Mouse (Mus musculus) midbrain, postnatal 0 days (tissue): ENCODE data around the gene Vps37c. TPM values are rescaled to one million over a fixed set of nuclear protein-coding genes. Genes with fewer than 3 reads are reported as not detected.

Source experiments
- ATAC-seq: fragments of 200-750 bp; cut with Nextera tagmentation; 2 replicates; pipeline ENCODE4 v1.8.0; 2017; ENCODE audit warnings: moderate number of reproducible peaks, mild to moderate bottlenecking, moderate TSS enrichment, moderate library complexity; ENCODE audit not compliant: low FRiP score
- DNase-seq: peaks from one replicate; pipeline ENCODE4 v3.0.0-alpha.2; 2015; ENCODE audit warnings: low spot score
- H3K27ac ChIP-seq: fragments of 300-500 bp; sonication (generic); 2 replicates; pipeline ENCODE4 v1.5.1; 2014; ENCODE audit warnings: low read depth, mild to moderate bottlenecking, low read length, mixed read lengths
- H3K27me3 ChIP-seq: fragments of 300-500 bp; sonication (generic); 2 replicates; pipeline ENCODE4 v1.6.1; 2014; ENCODE audit warnings: low read length, control low read depth, mixed read lengths; ENCODE audit not compliant: insufficient read depth
- H3K36me3 ChIP-seq: fragments of 300-500 bp; sonication (generic); 2 replicates; pipeline ENCODE4 v1.6.1; 2014; ENCODE audit warnings: low read length, control low read depth, mixed read lengths; ENCODE audit not compliant: insufficient read depth
- H3K4me1 ChIP-seq: fragments of 300-500 bp; sonication (generic); 2 replicates; pipeline ENCODE4 v1.6.1; 2014; ENCODE audit warnings: mild to moderate bottlenecking, control low read depth, antibody characterized with exemption, low read length, mixed read lengths; ENCODE audit not compliant: insufficient read depth
- H3K4me2 ChIP-seq: fragments of 300-500 bp; sonication (generic); 2 replicates; pipeline ENCODE4 v1.6.1; 2014; ENCODE audit warnings: low read depth, mild to moderate bottlenecking, low read length, mixed read lengths; ENCODE audit not compliant: poor library complexity, severe bottlenecking
- H3K4me3 ChIP-seq: fragments of 300-500 bp; sonication (generic); 2 replicates; pipeline ENCODE4 v1.5.1; 2014; ENCODE audit warnings: low read depth, mild to moderate bottlenecking, low read length, moderate library complexity
- H3K9ac ChIP-seq: fragments of 300-500 bp; sonication (generic); replicated peaks from 2 replicates; pipeline ENCODE4 v1.6.1; 2014; ENCODE audit warnings: mild to moderate bottlenecking, low read length, moderate library complexity, mixed read lengths; ENCODE audit not compliant: poor library complexity, severe bottlenecking
- H3K9me3 ChIP-seq: fragments of 300-500 bp; sonication (generic); 2 replicates; pipeline ENCODE4 v1.6.1; 2016; ENCODE audit warnings: low read length, control low read depth
- CTCF ChIP-seq: IDR thresholded peaks from 2 replicates; pipeline ENCODE4 v1.5.1; 2016; ENCODE audit warnings: antibody characterized with exemption, mild to moderate bottlenecking
- WGBS: fragments of 180-500 bp; shearing (Covaris S2); extraction: QIAGEN DNeasy Blood & Tissue Kit; methylation state at CpG from one replicate; pipeline ENCODE4 v1.1.7; 2014; 5-methylcytosine and 5-hydroxymethylcytosine counted together
- polyA plus RNA-seq: library from polyadenylated mRNA; unstranded; fragments of >200 nt; fragmentation: Nextera tagmentation; extraction: Ambion mirVana; gene quantifications from 2 replicates; pipeline ENCODE4 v1.2.1, GENCODE M21; 2015
- total RNA-seq: library from RNA; depleted of rRNA; stranded (reverse); fragments of >200 nt; gene quantifications from 2 replicates; pipeline ENCODE4 v1.2.3, GENCODE M21; 2014

Vps37c gene
- total and polyA plus RNA-seq, 2 experiments from 2014 or later: 17.5 to 22.9 TPM

- 81% methylated on average over 1 of the region's 1 CpGs for WGBS
- H3K27ac ChIP-seq: no peak overlapping the region
Measured at GRCm38 (mm10) chr19:10678772-10679067, 9.8 kb upstream of the Vps37c start.

GRCm38 (mm10) chr19:10681571-10681970, 7.0 kb upstream of the Vps37c start:
- 69% methylated on average over 4 of the region's 4 CpGs for WGBS
- ATAC-seq (no peak), DNase-seq (no peak)

More at GRCm38 (mm10) chr19:10678772-10679067, 9.8 kb upstream of the Vps37c start:
- H3K4me2 ChIP-seq: no peak overlapping the region
- no peak overlapping the region for H3K4me3 ChIP-seq
- ATAC-seq (0 out of 2 replicates have a peak, but pooled peaks have one; percentile 28), DNase-seq (no peak)
- H3K4me1 ChIP-seq: no peaks in the 10 kb centered on the region
- H3K9me3 ChIP-seq: no peaks in the 10 kb centered on the region
- H3K27me3 ChIP-seq: no peaks in the 10 kb centered on the region
- no peaks in the 10 kb centered on the region for H3K36me3 ChIP-seq
- no peak overlapping the region for H3K9ac ChIP-seq
- no peak for TF ChIP-seq CTCF

GRCm38 (mm10) chr19:10685081-10685480, 3.5 kb upstream of the Vps37c start:
- H3K4me3 ChIP-seq: no peak overlapping the region
- no peaks in the 10 kb centered on the region for H3K27me3 ChIP-seq
- H3K9me3 ChIP-seq: no peaks in the 10 kb centered on the region
- no peak for DNase-seq
- H3K4me1 ChIP-seq: 0 out of 2 replicates have a peak, but pooled peaks cover 8% of the 10 kb centered on the region
- no peak for TF ChIP-seq CTCF
- no peak overlapping the region for H3K4me2 ChIP-seq
- ATAC-seq: no peak
- no peaks in the 10 kb centered on the region for H3K36me3 ChIP-seq
- 91% methylated on average over 9 of the region's 9 CpGs for WGBS
- H3K9ac ChIP-seq: no peak overlapping the region
- H3K27ac ChIP-seq: no peak overlapping the region

More at GRCm38 (mm10) chr19:10681571-10681970, 7.0 kb upstream of the Vps37c start:
- TF ChIP-seq CTCF: peak; percentile 24
- no peak overlapping the region for H3K4me2 ChIP-seq
- H3K36me3 ChIP-seq: no peaks in the 10 kb centered on the region
- H3K27ac ChIP-seq: no peak overlapping the region
- H3K4me3 ChIP-seq: no peak overlapping the region
- H3K4me1 ChIP-seq: no peaks in the 10 kb centered on the region
- H3K27me3 ChIP-seq: no peaks in the 10 kb centered on the region
- H3K9me3 ChIP-seq: no peaks in the 10 kb centered on the region
- no peak overlapping the region for H3K9ac ChIP-seq

DNA sequence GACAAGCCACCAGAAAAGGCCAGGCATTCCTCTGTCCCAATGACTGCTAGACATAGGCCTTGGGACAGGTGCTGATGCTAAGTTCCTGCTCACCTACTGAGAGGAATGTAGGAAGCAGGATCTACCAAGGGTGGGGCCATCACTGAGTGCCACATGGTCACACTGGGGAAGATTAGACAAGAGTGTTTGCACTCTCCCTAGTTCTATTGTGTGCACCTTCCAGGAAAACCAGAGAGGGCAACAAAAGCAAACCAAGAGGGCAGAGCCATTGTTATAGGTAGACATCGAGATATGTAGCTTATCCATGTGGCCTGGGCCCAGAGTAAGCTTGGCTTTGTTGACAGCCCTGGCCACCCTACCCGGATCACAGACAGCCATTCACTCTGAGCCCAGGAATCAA, 2.8 kb upstream of the Vps37c start:
- DNase-seq (no peak), ATAC-seq (no peak)
- Histone ChIP-seq H3K27ac (no peak overlapping the region), H3K36me3 (no peaks in the 10 kb centered on the region), H3K9me3 (no peaks in the 10 kb centered on the region), H3K9ac (no peak overlapping the region), H3K27me3 (no peaks in the 10 kb centered on the region), H3K4me2 (no peak overlapping the region), H3K4me1 (peaks cover 13% of the 10 kb centered on the region; the same call in 1 of the 2 replicates), H3K4me3 (no peak overlapping the region)
- TF ChIP-seq CTCF: no peak
- 72% methylated on average over 2 of the region's 2 CpGs for WGBS

- Histone ChIP-seq H3K27ac (peak overlapping the region; percentile 96), H3K4me2 (peak overlapping the region; percentile 77), H3K4me1 (peaks cover 18% of the 10 kb centered on the region; the same call in 1 of the 2 replicates), H3K9me3 (no peaks in the 10 kb centered on the region), H3K36me3 (no peaks in the 10 kb centered on the region), H3K4me3 (peak overlapping the region; percentile 78), H3K27me3 (no peaks in the 10 kb centered on the region), H3K9ac (peak overlapping the region; percentile 96)
- WGBS: 30% methylated on average over 5 of the region's 5 CpGs
- no peak; the same call in 1 of the 2 replicates for ATAC-seq
- no peak for TF ChIP-seq CTCF
- DNase-seq: peak; percentile 66
Measured at GRCm38 (mm10) chr19:10689470-10690166, 1.1 kb downstream of the Vps37c start.

DNA sequence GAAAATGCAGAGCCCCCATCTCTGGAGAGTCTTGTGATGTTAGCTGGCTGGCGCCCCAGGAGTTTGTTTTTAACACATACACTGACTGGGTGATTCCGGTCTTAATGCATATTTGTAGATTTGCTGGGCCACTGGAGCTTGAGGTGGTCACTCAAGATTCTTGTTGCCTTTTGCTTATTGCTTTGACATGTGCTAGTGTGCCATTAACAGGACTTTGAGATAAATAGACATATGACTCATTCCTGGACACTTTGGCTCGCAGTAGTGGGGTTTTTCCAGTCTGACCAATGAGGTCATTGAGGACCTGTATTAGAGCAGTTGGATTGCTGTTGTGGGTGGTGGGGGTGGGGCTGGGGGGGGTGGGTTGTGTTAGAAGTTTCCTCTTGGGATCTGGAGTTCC, 1.8 kb downstream of the Vps37c start:
- WGBS: 75% methylated on average over 3 of the region's 3 CpGs
- peak overlapping the region; percentile 96 for H3K27ac ChIP-seq
- no peaks in the 10 kb centered on the region for H3K27me3 ChIP-seq
- peaks cover 20% of the 10 kb centered on the region; the same call in 1 of the 2 replicates for H3K4me1 ChIP-seq
- H3K36me3 ChIP-seq: no peaks in the 10 kb centered on the region
- DNase-seq (no peak), ATAC-seq (no peak)
- no peak overlapping the region for H3K4me3 ChIP-seq
- H3K9me3 ChIP-seq: no peaks in the 10 kb centered on the region
- H3K4me2 ChIP-seq: peak overlapping the region; percentile 24
- H3K9ac ChIP-seq: no peak overlapping the region
- no peak for TF ChIP-seq CTCF
